Mouse (Mus musculus) cerebral cortex, adult 2 months (tissue): ENCODE measurements around the gene Olfr1232.

Source experiments
- WGBS: fragments of 180-500 bp; shearing (Covaris S2); methylation state at CpG from one replicate; pipeline ENCODE4 v1.1.7; 2018; 5-methylcytosine and 5-hydroxymethylcytosine counted together

Olfr1232 gene

DNA sequence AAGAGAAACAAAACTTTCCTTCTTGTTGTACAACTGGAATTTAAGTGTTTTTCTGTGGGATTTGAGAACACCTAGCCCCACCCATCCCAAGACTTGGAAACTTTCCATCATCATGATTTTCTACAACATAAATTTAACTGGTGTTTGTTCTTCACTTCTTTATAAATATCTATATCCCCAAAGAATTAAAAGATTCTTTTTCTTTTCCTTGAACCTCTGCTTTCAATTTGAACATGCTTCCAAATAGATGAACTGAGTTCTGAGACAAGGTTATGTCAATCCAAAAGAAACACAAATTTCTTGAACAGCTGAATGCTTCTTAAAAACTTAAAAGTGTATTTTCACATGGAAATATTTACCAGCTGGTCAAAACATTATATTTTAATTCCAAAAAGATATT lies at the start of gene Olfr1232:
Gene Olfr1232 (minus strand): TSS at position 101 of the 400 bp plus-strand sequence.

DNA sequence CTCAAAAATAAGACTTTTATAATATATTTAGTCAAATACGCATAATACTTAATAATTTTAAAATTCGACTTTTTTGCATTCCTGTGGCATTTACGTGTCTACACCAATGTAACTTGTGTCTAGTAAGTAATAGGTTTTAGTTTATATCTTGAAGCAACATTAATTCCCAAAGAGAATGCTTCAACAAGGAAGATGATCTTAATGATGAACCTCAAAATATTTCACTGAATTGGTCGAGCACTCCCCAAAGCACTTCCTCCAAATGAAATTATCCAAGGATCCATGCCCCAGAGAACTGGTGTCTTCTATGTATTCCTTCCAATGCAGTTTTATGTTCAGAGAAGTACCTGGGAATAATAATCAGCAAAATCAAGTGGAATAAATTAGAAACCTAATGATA lies 35.3 kb upstream of the Olfr1232 start, which contains the start of gene Olfr1234:
Gene Olfr1234 (minus strand): TSS at position 101 of the 400 bp plus-strand sequence.
- 85% methylated on average over 4 of the region's 4 CpGs for WGBS

DNA sequence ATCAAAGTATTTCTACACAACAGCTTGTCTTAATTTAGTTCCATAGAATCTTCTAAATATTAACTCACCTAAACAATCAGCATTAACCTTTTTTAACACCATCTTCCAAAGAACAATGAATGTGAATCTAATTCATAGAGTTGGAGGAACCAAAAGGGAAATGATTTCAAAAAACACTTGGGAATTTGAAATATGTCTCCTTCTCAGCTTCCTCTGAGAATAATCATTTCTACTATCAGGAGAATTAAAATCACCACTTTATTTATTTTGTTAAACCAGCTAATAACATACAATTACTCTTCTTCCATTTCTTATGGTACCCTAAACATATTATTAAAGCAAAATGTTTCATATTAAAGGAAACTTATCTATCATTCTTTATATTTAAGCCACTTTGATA lies 12.8 kb upstream of the Olfr1232 start, which contains the start of gene Olfr1233:
Gene Olfr1233 (minus strand): TSS at position 101 of the 400 bp plus-strand sequence.

DNA sequence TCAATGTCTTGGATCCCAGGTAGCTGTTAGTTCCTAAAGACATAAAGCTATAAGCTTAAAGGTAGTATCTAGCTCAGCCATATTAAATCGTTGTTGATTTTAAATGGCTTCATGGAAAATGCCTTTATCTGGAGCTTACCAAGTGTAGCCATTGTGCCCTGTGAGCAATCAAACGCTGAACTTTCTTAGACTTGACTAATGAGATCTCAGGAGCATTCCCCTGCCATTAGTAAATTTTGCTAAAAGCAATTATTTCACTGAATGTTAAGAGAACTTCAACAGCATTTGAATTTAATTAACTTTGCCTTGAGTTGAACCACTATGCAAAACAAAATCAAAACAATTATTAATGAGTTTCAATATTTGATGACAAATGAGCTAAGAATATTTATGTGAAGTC lies 22.5 kb downstream of the Olfr1232 start, which contains the start of gene Olfr1231:
Gene Olfr1231 (minus strand): TSS at position 101 of the 400 bp plus-strand sequence.
- 62% methylated on average over 2 of the region's 2 CpGs for WGBS

DNA sequence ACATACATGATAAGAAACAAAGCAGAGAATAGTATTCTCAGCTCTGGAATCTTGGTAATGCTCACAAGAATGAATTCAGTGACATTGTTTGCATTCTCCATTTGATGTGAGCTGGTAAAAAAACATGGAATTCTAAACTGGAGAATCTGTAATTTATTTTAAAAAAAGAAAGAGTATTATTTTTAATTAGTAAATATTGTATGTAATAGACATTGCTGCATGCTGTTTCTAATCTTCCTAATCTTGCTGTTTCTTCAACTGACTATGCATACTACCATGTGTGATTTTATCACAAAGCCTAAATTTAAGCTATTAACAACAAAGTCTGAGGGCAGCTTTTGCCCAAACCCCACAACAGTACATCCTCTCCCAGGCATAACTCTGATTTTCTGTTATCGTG lies 32.3 kb downstream of the Olfr1232 start, which contains the start of gene Olfr1230:
Gene Olfr1230 (minus strand): TSS at position 101 of the 400 bp plus-strand sequence.
- 82% methylated on average over 1 of the region's 1 CpGs for WGBS

DNA sequence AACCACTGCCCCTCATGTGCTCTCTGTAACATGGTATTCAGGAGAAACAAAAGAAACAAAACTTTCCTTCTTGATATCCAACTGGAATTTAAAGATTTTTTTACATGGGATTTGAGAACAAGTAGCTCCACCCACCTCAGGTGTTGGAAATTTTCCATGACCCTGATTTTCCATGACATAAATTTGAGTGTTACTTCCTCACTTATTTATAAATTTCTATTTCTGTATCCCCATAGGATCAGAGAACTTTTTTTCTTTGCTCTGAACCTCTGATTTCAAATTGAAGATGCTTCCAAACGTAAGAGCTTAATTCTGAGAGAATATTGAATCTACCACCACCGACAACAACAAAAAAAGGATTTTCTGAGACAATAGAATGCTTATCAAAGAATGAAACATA lies 41.6 kb downstream of the Olfr1232 start, which contains the start of gene Olfr1229:
Gene Olfr1229 (minus strand): TSS at position 101 of the 400 bp plus-strand sequence.
- WGBS = 67% methylated on average over 2 of the region's 2 CpGs
